Mouse (Mus musculus): ENCODE measurements around the gene Ube2e2.

DNA sequence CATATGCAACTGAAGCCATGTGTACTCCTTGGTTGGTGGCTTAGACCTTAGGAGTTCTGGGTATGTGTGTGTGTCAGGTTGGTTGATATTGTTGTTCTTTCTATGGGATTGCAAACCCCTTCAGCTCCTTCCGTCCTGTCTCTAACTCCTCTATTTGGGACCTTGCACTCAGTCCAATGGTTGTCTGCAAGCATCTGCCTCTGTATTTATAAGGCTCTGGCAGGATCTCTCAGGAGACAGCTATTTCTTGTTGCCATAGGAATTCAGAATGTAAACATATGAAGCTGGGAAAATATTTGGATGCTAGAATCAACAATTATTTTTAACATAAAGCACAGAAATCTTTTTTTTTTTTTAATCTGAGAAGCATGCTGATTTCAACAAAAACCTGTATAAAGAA lies 178.5 kb downstream of the Ube2e2 start:
- TF ChIP-seq CTCF (IDR thresholded peaks at IDR 0.05; ENCODE audit: low read depth, low read length) (no peak), POLR2A (IDR thresholded peaks at IDR 0.05; ENCODE audit: extremely low read depth, insufficient read depth, low read length) (no peak)
